Mouse (Mus musculus) cerebellum, postnatal 14 days (tissue): ENCODE results near the gene Gm45015.
"Not testable (repeated sequence)": the region's sequence is repeated elsewhere in the genome, so short reads cannot be mapped to it uniquely, and the experiment has no call there.

ENCODE experiments used
- DNase-seq, 2 experiments: peaks; one replicate each; pipeline ENCODE4 v3.0.0; 2021; ENCODE audit warnings: mixed read lengths in 2 of 2

The Gm45015 gene

GRCm38 (mm10) chrX:73336740-73337139 lies at the start of gene Gm45015:
Gene Gm45015 (minus strand): TSS chrX:73336840.
- DNase-seq: no peak

GRCm38 (mm10) chrX:73384924-73385323 lies 48.3 kb upstream of the Gm45015 start:
- DNase-seq: no peak

- no peak for DNase-seq
Observed at GRCm38 (mm10) chrX:73384419-73384818, 47.8 kb upstream of the Gm45015 start.

GRCm38 (mm10) chrX:73363291-73363690 lies 26.7 kb upstream of the Gm45015 start:
- no peak for DNase-seq

DNA sequence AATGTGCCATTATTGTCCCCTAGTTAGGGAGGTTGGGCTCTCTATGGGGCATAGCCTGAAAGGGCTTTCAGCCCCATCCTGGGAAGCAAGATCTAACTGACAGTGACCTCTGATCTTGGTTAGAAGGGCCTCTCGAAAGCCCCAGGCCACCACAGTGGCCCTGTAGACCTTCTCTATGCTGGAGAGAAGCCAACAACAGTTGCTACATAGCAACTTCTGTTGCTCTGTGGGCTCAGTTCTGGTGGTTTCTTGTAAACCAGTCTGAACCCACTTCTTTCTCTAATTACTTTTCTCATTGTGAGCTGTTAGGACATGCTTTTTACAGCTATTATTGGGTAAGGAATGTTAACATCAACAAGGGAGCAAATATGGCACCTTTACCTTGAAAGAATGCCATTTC lies 20.1 kb upstream of the Gm45015 start:
- no peak for DNase-seq

DNA sequence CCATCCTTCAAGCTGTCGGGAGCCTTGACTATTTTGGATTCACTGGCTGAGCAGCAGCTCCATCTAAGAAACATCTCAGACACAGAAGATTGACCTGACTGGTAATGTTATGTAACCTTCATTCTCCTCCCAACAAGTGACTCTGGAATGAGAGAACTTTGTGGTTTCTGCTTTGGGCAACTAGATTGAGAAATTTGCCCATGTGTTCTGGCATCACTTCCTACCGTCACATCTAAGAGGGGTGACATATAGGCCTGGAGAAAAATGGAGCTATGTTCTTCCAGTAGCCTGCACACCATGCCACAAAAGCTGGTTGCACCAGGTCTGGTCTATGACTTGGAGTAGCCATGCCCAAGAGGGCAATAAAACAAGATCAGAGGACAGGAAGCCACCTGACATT lies 19.5 kb upstream of the Gm45015 start:
- no peak for DNase-seq

DNA sequence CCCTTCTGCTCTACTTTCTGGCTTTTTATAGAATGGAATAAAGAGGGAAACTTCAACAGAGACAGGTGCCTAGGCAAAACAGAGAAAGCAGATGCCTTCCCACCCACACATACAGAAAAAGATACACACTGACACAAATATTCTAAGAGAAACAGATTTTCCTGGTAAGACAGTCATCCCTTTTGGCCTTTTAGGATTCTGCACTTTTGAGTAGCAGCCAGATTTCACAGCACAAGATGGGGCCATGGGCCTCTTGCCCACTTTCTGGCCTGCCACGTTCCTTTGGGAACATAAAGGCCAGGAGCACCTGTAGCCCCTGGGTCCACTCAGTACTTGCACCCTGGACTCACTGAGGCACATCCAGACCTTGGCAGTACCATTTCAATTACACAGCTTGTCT lies 7.7 kb upstream of the Gm45015 start:
- DNase-seq: no peak

DNA sequence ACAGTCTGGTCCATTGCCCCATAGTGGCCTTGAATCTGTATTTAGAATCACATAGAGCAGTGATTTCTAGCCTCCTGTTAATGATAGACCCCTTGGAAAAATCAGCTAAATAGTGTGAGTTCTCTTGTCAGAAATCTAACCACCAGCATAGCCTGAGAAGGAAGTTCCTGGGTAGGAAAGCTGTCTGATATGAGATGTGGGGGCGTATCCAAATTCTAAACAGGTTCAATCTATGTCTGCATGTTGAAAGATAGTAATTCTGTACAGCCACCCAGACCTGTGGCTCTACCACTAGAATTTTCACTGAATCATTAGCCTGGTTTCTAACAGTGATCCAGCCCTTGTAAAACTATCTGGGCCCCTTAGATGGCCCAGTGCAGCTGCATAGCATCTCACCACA lies 7.2 kb upstream of the Gm45015 start:
- no peak for DNase-seq

DNA sequence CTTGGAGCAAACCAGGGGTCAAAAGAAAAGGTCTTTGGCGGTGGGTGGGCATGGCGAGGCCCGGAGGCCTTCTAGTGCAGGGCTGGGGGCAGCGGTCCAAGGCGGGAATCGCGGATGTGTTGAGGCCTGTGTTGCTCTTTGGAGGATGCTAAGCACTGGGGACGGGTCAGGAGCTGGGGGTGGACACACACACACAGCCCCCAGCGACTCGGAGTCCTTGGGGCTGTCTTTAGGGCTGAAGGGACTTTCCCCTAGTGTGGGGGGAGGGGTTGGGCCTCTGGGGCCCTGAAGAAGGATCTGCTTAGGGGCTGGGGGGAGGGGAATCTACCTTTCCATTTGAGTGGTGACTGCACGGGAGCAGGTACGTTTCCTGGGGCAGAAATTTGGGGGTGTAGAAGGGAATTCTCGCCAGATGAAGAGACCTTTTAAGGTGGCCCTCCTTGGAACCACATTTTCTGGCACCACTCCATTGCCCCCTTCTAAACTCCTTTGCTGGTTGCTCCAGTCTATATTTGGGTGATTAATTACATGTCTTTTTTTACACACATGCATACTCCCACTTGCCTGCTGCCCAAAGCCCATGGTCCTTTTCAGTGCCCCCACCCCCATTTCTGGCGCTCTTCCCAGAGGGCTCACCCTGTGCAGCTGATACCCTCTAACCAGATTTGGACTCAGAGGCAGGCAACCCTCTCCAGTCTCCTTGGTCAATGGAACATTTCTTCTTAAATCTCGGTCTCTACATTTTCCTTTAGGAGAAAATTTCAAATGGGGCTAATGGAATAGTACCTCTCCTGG lies 6.5 kb upstream of the Gm45015 start:
- DNase-seq: peak; percentile 53 to 59

DNA sequence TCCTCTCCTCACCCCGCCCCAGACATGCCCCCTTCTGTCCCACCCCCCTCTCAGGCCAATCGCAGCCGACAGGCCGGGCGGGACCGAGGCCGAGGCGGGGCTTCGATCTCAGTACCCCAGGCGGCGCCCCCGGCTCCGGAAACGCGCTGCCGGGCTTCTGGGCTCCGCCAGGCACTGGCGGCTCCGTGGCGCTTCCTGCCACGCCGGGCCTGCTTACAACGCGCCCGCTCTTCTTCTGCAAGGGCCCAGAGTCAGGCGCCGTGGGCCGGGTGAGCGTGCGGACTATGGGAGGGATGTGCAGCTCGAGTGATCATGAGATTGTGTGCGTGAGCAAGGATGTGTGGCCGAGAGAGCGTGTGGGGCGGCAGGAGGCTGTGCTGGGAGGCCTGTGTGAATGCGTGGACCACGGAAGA lies 5.8 kb upstream of the Gm45015 start, which contains the start of gene Zfp275:
Gene Zfp275 (plus strand): TSS at position 139 of the 413 bp plus-strand sequence.
- DNase-seq: peak; percentile 76 to 83

DNA sequence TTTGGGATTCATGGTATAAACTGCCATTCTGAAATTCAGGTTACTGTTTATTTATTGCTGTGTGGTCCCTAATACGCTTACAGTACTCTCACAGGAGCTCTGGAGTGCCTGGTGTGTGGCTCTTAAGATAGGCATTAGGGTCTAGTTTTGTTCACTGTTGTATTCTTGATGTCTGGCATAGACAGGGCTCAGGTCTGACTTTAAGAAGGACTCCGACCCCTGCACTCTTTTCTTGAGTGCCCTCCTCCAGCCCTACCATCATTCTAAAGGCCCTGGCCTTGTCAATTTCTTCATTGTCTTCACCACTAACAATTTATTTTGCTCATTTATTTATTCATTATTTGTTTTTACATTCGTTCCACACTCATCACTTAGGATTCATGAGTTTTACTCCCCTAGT lies 5.4 kb upstream of the Gm45015 start:
- DNase-seq: no peak

DNA sequence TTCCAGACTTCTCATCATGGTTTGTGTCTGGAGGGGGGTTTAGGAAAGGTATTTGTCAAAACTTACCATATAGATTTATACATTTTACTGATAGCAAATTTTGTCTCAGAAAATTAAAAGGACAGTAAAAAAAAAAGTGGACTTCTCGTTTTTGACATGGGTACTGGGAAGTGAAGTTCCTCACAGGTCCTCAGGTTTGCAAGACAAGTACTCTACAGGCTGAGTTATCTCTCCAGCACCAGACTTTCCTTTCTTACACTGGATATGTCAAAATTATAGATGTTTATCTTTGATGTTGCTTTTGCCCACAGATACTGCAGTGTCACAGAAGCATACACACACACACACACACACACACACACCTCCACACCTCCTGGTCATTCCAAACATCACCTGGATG lies 4.8 kb upstream of the Gm45015 start:
- DNase-seq: no peak

DNA sequence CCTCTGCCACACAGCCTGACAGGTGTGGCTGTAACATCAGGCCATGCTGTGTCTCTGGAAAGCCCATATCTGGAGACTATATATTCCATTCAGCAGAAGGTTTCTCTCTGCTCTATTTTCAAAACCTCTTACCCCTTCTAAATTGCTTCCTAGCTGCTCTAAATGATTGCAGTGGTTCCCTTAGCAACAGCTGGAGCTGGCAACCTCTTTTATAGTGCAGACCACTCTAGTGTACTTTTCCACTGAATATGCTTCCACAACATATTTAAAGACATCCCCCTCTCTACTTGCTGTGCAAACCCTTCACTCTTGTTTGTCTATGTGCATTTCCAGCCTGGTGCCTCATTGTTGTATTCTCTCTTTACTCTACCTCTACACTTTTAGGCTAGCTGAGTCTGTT lies 3.1 kb downstream of the Gm45015 start:
- DNase-seq: no peak

DNA sequence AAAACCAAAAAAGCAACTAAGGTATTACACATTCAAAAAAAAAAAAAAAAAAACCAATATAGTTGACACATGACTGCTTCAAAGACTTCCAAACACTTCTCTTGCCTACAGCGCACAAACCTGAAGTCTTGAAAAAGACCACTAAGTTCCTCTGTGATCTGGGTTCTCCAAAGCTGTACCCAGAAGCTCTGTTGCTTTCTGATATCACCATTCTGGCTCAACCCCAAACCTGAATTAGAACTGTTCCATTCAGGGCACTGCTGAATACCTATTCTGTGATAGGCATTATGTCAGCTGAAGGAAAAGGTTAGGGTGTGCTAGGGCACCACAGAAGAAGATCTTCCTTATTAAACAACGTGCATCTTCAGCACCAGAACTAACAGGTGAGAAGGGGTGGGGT lies 9.4 kb downstream of the Gm45015 start:
- DNase-seq: no peak

- DNase-seq: no peak
Observed at GRCm38 (mm10) chrX:73321029-73321428, 15.6 kb downstream of the Gm45015 start.

DNA sequence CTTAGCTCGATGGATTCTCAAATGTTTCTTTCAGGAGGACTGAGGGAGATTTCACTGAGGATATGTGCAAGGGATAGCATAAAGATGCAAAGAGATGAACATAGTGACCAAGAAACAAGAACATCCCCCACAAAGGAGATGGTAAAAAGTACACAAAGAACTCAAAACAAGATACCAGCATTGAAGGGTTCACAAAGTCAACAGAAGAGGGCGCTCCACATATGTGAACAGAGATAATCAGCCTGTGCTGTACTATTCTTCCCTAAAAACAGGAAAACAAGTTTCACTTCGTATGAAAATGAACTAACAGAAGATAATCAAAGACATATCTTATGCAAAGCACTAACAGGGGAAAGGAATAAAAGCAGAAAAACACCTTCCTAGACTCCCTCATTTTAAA lies 24.1 kb downstream of the Gm45015 start:
- peak; percentile 41 to 43 for DNase-seq

GRCm38 (mm10) chrX:73295745-73296144 lies 40.9 kb downstream of the Gm45015 start:
- DNase-seq: not testable (repeated sequence)

DNA sequence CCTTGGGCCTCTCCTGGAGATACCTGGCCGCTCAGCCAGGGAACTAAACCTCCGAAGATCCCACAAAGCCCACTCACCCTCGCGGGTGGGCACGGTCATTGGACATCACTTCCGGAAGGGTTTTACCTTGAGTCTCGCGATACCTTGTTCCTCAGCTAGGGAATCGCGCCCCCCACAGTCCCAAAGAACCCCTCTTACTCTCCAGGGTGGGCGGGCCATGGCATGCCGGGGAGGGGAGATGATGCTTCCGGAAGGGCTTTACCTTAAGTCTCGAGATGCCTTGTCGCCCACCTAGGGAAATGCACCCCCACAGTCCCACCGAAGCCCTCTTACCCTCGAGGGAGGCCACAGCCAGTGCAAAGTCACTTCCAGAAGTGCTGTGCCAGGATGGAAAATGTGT lies 43.8 kb downstream of the Gm45015 start, which contains the start of the genes Xlr5a and Xlr5c:
Gene Xlr5a (minus strand): TSS at position 101 of the 400 bp plus-strand sequence.
Gene Xlr5c (minus strand): TSS at position 101 of the 400 bp plus-strand sequence.
- not testable (repeated sequence) for DNase-seq
